15 mouse cellular contexts compared by ENCODE assay signal in the genomic region with DNA sequence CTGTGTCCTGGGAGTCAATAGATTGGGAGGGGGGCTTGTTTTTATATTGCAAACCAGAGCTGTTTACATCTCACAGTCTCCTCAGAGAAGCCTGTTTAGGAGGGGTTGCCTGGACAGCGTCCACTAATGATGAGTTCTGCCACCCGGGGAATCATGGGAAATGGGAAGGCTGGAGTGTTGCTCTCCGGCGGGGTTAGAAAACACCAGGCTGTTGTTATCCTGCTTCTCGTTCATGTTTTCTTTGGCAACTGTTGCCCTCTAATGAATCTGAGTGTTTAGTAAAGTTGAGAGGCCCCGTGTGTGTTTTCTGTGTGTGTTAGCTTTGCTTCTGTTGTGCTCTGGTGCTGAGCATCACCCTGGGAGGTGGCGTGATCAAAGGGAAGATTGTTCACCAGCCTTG. TPM values are rescaled to one million over a fixed set of nuclear protein-coding genes. Genes with fewer than 3 reads are reported as not detected.
A peak's percentile ranks its signal among the peaks of the same experiment; 100 is the strongest.
DNase-seq lines count a peak whose midpoint lies in the region; ATAC-seq and TF ChIP-seq lines count a peak whose summit lies in the region.
"Had no signal": no experiment of that assay in that cellular context is flagged by ENCODE, and none has a peak within 500 bp of the region (broad histone marks: within the 10 kb centered on the region; RNA-seq: fewer than 3 reads in every experiment).

No protein-coding gene starts in this region.

- H3K4me2 ChIP-seq in neural tube, embryonic 13.5 days: peak overlapping the region; percentile 29; the same call in 1 of the 2 replicates
- no peak overlapping the region for H3K4me2 ChIP-seq in neural tube, embryonic 15.5 days
- H3K4me2 ChIP-seq: embryonic facial prominence, embryonic 12.5 days; liver, embryonic 11.5 days had no signal

- no peaks in the 10 kb centered on the region for H3K27me3 ChIP-seq in kidney, adult 2 months (replicated peaks; ENCODE audit: control insufficient read depth, insufficient read depth, low read length)
- no peaks in the 10 kb centered on the region for H3K27me3 ChIP-seq in neural tube, embryonic 13.5 days
- H3K27me3 ChIP-seq in neural tube, embryonic 15.5 days (replicated peaks): no peaks in the 10 kb centered on the region
- H3K27me3 ChIP-seq: megakaryocyte, embryonic 14.5 days had no signal

- WGBS in kidney, adult 2 months: 50% methylated on average over 7 of the region's 7 CpGs
- 59% methylated on average over 7 of the region's 7 CpGs for WGBS in neural tube, embryonic 13.5 days
- WGBS in neural tube, embryonic 15.5 days: 57% methylated on average over 7 of the region's 7 CpGs

- H3K27ac ChIP-seq in kidney, adult 2 months (ENCODE audit: insufficient read depth, low read depth, low read length): no peak overlapping the region
- H3K27ac ChIP-seq in neural tube, embryonic 13.5 days (replicated peaks): 0 out of 2 replicates have a peak overlapping the region, but pooled peaks have one; percentile 23
- no peak overlapping the region for H3K27ac ChIP-seq in neural tube, embryonic 15.5 days (replicated peaks)
- H3K27ac ChIP-seq: embryonic facial prominence, embryonic 12.5 days had no signal

- no peaks in the 10 kb centered on the region for H3K36me3 ChIP-seq in kidney, adult 2 months (ENCODE audit: control insufficient read depth, insufficient read depth, low read length)
- no peaks in the 10 kb centered on the region for H3K36me3 ChIP-seq in neural tube, embryonic 13.5 days
- no peaks in the 10 kb centered on the region for H3K36me3 ChIP-seq in neural tube, embryonic 15.5 days
- H3K36me3 ChIP-seq: embryonic facial prominence, embryonic 12.5 days had no signal

- no peaks in the 10 kb centered on the region for H3K9me3 ChIP-seq in neural tube, embryonic 13.5 days
- no peaks in the 10 kb centered on the region for H3K9me3 ChIP-seq in neural tube, embryonic 15.5 days (replicated peaks)
- H3K9me3 ChIP-seq: embryonic facial prominence, embryonic 12.5 days; megakaryocyte, embryonic 14.5 days had no signal

- no peak for TF ChIP-seq CTCF in kidney, adult 2 months (conservative IDR thresholded peaks at IDR 0.05; ENCODE audit: insufficient read depth, insufficient read length, low read depth, low read length)

- no peaks in the 10 kb centered on the region for H3K4me1 ChIP-seq in kidney, adult 2 months (ENCODE audit: control insufficient read depth, insufficient read depth, low read length)
- H3K4me1 ChIP-seq in neural tube, embryonic 13.5 days (replicated peaks): peaks cover 12% of the 10 kb centered on the region
- 0 out of 2 replicates have a peak, but pooled peaks cover 7% of the 10 kb centered on the region for H3K4me1 ChIP-seq in neural tube, embryonic 15.5 days
- H3K4me1 ChIP-seq: embryonic facial prominence, embryonic 12.5 days; megakaryocyte, embryonic 14.5 days had no signal

- no peak for TF ChIP-seq POLR2A in kidney, adult 2 months (IDR thresholded peaks at IDR 0.05; ENCODE audit: low read depth, low read length)

- H3K9ac ChIP-seq in neural tube, embryonic 13.5 days: no peak overlapping the region
- no peak overlapping the region for H3K9ac ChIP-seq in neural tube, embryonic 15.5 days (replicated peaks)
- H3K9ac ChIP-seq: embryonic facial prominence, embryonic 12.5 days had no signal

- H3K4me3 ChIP-seq in kidney, adult 2 months (ENCODE audit: insufficient read depth, low read depth, low read length): no peak overlapping the region
- H3K4me3 ChIP-seq in neural tube, embryonic 13.5 days: no peak overlapping the region
- H3K4me3 ChIP-seq in neural tube, embryonic 15.5 days (replicated peaks): no peak overlapping the region
- H3K4me3 ChIP-seq: embryonic facial prominence, embryonic 12.5 days; megakaryocyte, embryonic 14.5 days had no signal

- ATAC-seq in neural tube, embryonic 13.5 days (ENCODE audit: low read depth): no peak
- ATAC-seq in neural tube, embryonic 15.5 days (ENCODE audit: low FRiP score): no peak

- peak; percentile 14 to 20 for DNase-seq in cerebellum, postnatal 10 days
- no peak for DNase-seq in cerebellum, adult 18-20 months
- peak; percentile 10 for DNase-seq in kidney, adult 2 months
- DNase-seq in kidney, adult 11 months: no peak
- DNase-seq in thymus, postnatal 36 days: no peak
- no peak for DNase-seq in frontal cortex, postnatal 25 days (ENCODE audit: low spot score in 2 of 2)
- DNase-seq: adrenal gland, adult 2 months; cerebellum, postnatal 36 days; layer of hippocampus, adult 9-11 months had no signal

RNA-seq across cellular contexts. Expression of a gene that starts 8.7 kb away (rescaled TPM):
- 0.03 TPM in 2 replicates for polyA plus RNA-seq in kidney, adult 2 months (2012; rRNA removed)
- polyA plus RNA-seq in neural tube, embryonic 13.5 days (2015; fragmentation: Nextera tagmentation; extraction: Ambion mirVana): 0.77 and 0.90 TPM in 2 replicates
- 1.1 and 1.2 TPM in 2 replicates for polyA plus RNA-seq in neural tube, embryonic 15.5 days (2015; fragmentation: Nextera tagmentation; extraction: Ambion mirVana)
- polyA plus RNA-seq: forebrain, embryonic 11.5 days had no signal

Comparison
In these comparisons a context has a peak if more than half of its experiments do, and no peak if none do; other contexts are left out.
1. DNase-seq: peak in cerebellum, postnatal 10 days (2 of 2) and kidney, adult 2 months (single experiment); none in cerebellum, adult 18-20 months (0 of 2), kidney, adult 11 months (single experiment), thymus, postnatal 36 days (0 of 2) and frontal cortex, postnatal 25 days (0 of 2).